Mouse (Mus musculus): ENCODE measurements around the gene Fndc3b. TPM values are rescaled to one million over a fixed set of nuclear protein-coding genes. Genes with fewer than 3 reads are reported as not detected.

The Fndc3b gene
- total and polyA plus RNA-seq, 2 experiments from 2014 or later, result 16.4 to 57.1 TPM

DNA sequence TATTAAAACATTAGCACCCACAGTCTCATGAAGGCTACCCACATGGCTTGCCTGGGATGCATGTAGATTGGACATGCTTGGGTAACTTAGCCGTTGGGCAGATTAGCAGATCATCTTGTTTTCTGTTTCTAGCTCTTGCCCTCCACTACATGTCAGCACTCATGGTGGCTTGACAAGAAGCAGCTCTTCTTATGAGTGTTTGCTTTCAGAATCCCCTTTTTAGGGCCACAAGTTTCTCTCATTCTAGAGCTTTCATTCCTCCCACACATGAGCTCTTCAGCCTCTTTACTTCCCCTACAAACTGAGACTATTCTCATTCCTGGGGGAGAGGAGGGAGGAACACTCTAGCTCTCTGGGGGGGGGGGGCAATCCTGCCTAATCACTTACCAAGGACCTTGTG, 321.2 kb downstream of the Fndc3b start:
- DNase-seq (ENCODE audit: low spot score) (no peak), ATAC-seq (ENCODE audit: insufficient read depth, low read depth) (no peak)
- H3K36me3 ChIP-seq (replicated peaks; ENCODE audit: control insufficient read depth, insufficient read depth, low read length), result no peaks in the 10 kb centered on the region
- no peak overlapping the region for H3K4me3 ChIP-seq (ENCODE audit: low read depth, low read length)
- H3K4me1 ChIP-seq (ENCODE audit: control insufficient read depth, insufficient read depth), result no peaks in the 10 kb centered on the region
- H3K9me3 ChIP-seq (replicated peaks; ENCODE audit: control insufficient read depth, low read length), result no peaks in the 10 kb centered on the region
- 32% methylated on average over 1 of the region's 1 CpGs for WGBS
- H3K9ac ChIP-seq (replicated peaks; ENCODE audit: low read depth, low read length), result no peak overlapping the region
- no peak for TF ChIP-seq EP300 (IDR thresholded peaks at IDR 0.05; ENCODE audit: low read depth)
- TF ChIP-seq CTCF (IDR thresholded peaks at IDR 0.05; ENCODE audit: low read depth), result no peak
- no peak overlapping the region for H3K4me2 ChIP-seq (ENCODE audit: low read depth, low read length)
- H3K27ac ChIP-seq (ENCODE audit: low read depth), result no peak overlapping the region
- no peaks in the 10 kb centered on the region for H3K27me3 ChIP-seq (ENCODE audit: control insufficient read depth, insufficient read depth, low read length)

DNA sequence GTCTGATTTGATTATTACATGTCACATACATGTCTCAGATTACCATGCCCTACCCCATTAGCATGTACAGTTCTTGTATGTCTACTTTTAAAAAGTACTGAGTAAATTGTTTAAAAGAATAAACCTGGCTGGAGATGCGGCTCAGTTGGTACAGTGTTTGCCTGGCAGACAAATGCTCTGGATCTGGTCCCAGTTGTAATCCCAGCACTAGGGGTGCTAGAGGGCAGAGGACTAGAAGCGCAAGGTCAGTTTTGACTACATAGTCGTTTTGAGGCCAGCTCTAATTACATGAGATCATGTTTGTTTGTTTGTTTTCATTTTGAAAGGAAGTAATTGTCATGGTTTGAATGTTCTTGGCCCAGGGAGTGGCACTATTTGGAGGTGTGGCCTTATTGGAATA, 326.3 kb downstream of the Fndc3b start:
- H3K36me3 ChIP-seq (replicated peaks; ENCODE audit: control insufficient read depth, insufficient read depth, low read length), result no peaks in the 10 kb centered on the region
- WGBS, result 51% methylated on average over 3 of the region's 3 CpGs
- ATAC-seq (ENCODE audit: insufficient read depth, low read depth), result no peak
- no peaks in the 10 kb centered on the region for H3K27me3 ChIP-seq (ENCODE audit: control insufficient read depth, insufficient read depth, low read length)
- H3K9me3 ChIP-seq (replicated peaks; ENCODE audit: control insufficient read depth, low read length), result no peaks in the 10 kb centered on the region
- no peak overlapping the region for H3K4me2 ChIP-seq (ENCODE audit: low read depth, low read length)
- no peak overlapping the region for H3K4me3 ChIP-seq (ENCODE audit: low read depth, low read length)
- no peaks in the 10 kb centered on the region for H3K4me1 ChIP-seq (ENCODE audit: control insufficient read depth, insufficient read depth)
- DNase-seq (ENCODE audit: low spot score), result peak; percentile 10
- no peak overlapping the region for H3K27ac ChIP-seq (ENCODE audit: low read depth)
- H3K9ac ChIP-seq (replicated peaks; ENCODE audit: low read depth, low read length), result no peak overlapping the region
- no peak for TF ChIP-seq EP300 (IDR thresholded peaks at IDR 0.05; ENCODE audit: low read depth)
- TF ChIP-seq CTCF (IDR thresholded peaks at IDR 0.05; ENCODE audit: low read depth), result peak; percentile 31

GRCm38 (mm10) chr3:27377935-27378334, 333.2 kb downstream of the Fndc3b start:
- Histone ChIP-seq H3K27ac (ENCODE audit: low read depth) (no peak overlapping the region), H3K36me3 (replicated peaks; ENCODE audit: control insufficient read depth, insufficient read depth, low read length) (no peaks in the 10 kb centered on the region), H3K9me3 (replicated peaks; ENCODE audit: control insufficient read depth, low read length) (no peaks in the 10 kb centered on the region), H3K27me3 (ENCODE audit: control insufficient read depth, insufficient read depth, low read length) (peaks cover 20% of the 10 kb centered on the region), H3K4me2 (ENCODE audit: low read depth, low read length) (no peak overlapping the region), H3K4me1 (ENCODE audit: control insufficient read depth, insufficient read depth) (no peaks in the 10 kb centered on the region), H3K4me3 (ENCODE audit: low read depth, low read length) (no peak overlapping the region), H3K9ac (replicated peaks; ENCODE audit: low read depth, low read length) (no peak overlapping the region)
- no peak for DNase-seq (ENCODE audit: low spot score)
- 54% methylated on average over 4 of the region's 4 CpGs for WGBS
- ATAC-seq (ENCODE audit: insufficient read depth, low read depth), result no peak
- TF ChIP-seq EP300 (IDR thresholded peaks at IDR 0.05; ENCODE audit: low read depth) (no peak), CTCF (IDR thresholded peaks at IDR 0.05; ENCODE audit: low read depth) (no peak)

DNA sequence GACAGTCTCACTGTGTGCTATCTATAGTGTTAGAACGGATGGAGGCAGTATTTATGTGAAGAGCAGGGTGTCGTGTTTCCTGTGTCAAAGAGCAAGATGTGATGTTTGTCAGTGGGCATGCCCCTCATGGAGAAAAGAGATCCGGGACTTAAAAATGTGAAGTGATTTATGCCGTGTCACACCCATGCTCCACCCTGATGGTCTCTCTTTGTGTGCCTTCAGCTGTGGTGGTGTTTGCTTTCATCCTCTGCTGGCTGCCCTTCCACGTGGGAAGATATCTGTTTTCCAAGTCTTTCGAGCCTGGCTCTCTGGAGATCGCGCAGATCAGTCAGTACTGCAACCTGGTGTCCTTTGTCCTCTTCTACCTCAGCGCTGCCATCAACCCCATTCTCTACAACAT, 336.7 kb downstream of the Fndc3b start:
- WGBS, result 51% methylated on average over 9 of the region's 9 CpGs

GRCm38 (mm10) chr3:27371725-27372650, 339.1 kb downstream of the Fndc3b start:
- no peak for TF ChIP-seq CTCF (IDR thresholded peaks at IDR 0.05; ENCODE audit: low read depth)
- TF ChIP-seq EP300 (IDR thresholded peaks at IDR 0.05; ENCODE audit: low read depth), result no peak
- H3K27me3 ChIP-seq (ENCODE audit: control insufficient read depth, insufficient read depth, low read length), result peaks cover 58% of the 10 kb centered on the region
- no peak for DNase-seq (ENCODE audit: low spot score)
- H3K4me1 ChIP-seq (ENCODE audit: control insufficient read depth, insufficient read depth), result no peaks in the 10 kb centered on the region
- ATAC-seq (ENCODE audit: insufficient read depth, low read depth), result no peak
- H3K27ac ChIP-seq (ENCODE audit: low read depth), result no peak overlapping the region
- peak overlapping the region; percentile 13; the same call in 1 of the 2 replicates for H3K4me3 ChIP-seq (ENCODE audit: low read depth, low read length)
- no peak overlapping the region for H3K9ac ChIP-seq (replicated peaks; ENCODE audit: low read depth, low read length)
- no peaks in the 10 kb centered on the region for H3K36me3 ChIP-seq (replicated peaks; ENCODE audit: control insufficient read depth, insufficient read depth, low read length)
- no peaks in the 10 kb centered on the region for H3K9me3 ChIP-seq (replicated peaks; ENCODE audit: control insufficient read depth, low read length)
- H3K4me2 ChIP-seq (ENCODE audit: low read depth, low read length), result no peak overlapping the region; the same call in 1 of the 2 replicates
- WGBS, result 2% methylated on average over 77 of the region's 77 CpGs

More for the DNA sequence above, 336.7 kb downstream of the Fndc3b start:
- H3K4me3 ChIP-seq (ENCODE audit: low read depth, low read length), result no peak overlapping the region
- ATAC-seq (ENCODE audit: insufficient read depth, low read depth), result no peak
- H3K27me3 ChIP-seq (ENCODE audit: control insufficient read depth, insufficient read depth, low read length), result peaks cover 56% of the 10 kb centered on the region
- no peak for TF ChIP-seq CTCF (IDR thresholded peaks at IDR 0.05; ENCODE audit: low read depth)
- TF ChIP-seq EP300 (IDR thresholded peaks at IDR 0.05; ENCODE audit: low read depth), result no peak
- no peak overlapping the region for H3K9ac ChIP-seq (replicated peaks; ENCODE audit: low read depth, low read length)
- no peak overlapping the region for H3K27ac ChIP-seq (ENCODE audit: low read depth)
- no peak overlapping the region for H3K4me2 ChIP-seq (ENCODE audit: low read depth, low read length)
- DNase-seq (ENCODE audit: low spot score), result no peak
- no peaks in the 10 kb centered on the region for H3K4me1 ChIP-seq (ENCODE audit: control insufficient read depth, insufficient read depth)
- no peaks in the 10 kb centered on the region for H3K9me3 ChIP-seq (replicated peaks; ENCODE audit: control insufficient read depth, low read length)
- H3K36me3 ChIP-seq (replicated peaks; ENCODE audit: control insufficient read depth, insufficient read depth, low read length), result no peaks in the 10 kb centered on the region
